Mouse (Mus musculus): ENCODE results near the gene Entpd3. TPM values are rescaled to one million over a fixed set of nuclear protein-coding genes. Genes with fewer than 3 reads are reported as not detected.

The Entpd3 gene
- polyA plus RNA-seq, 1 experiment from 2014 or later: not detected

DNA sequence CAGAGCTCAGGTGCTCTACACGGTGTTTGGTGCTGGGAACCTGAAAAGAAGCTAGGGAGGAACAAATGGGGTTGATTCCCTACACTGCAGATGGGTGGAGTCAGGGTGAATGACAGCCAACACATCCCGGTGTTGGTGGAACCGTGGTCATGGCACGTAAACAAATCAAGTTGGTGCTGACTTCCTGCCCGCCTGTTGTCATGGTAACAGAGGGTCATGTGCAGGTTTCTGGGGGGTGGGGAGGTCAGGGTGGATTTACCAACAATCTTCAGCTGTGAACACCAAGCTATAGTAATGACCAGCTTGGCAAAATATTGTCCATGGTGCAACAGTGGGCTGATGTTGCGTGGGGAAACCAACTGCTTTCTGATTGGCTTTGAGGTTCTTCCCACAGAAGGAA, 39.1 kb downstream of the Entpd3 start:
- Histone ChIP-seq H3K9ac (replicated peaks) (no peak overlapping the region), H3K27me3 (ENCODE audit: insufficient read depth, low read length) (no peaks in the 10 kb centered on the region), H3K4me2 (ENCODE audit: low read depth, low read length) (no peak overlapping the region), H3K9me3 (ENCODE audit: low read length) (no peaks in the 10 kb centered on the region), H3K4me3 (ENCODE audit: low read depth, low read length) (no peak overlapping the region), H3K4me1 (ENCODE audit: insufficient read depth) (peaks cover 20% of the 10 kb centered on the region), H3K36me3 (replicated peaks; ENCODE audit: insufficient read depth, low read length) (peaks cover 19% of the 10 kb centered on the region), H3K27ac (ENCODE audit: low read depth) (no peak overlapping the region)
- WGBS (ENCODE audit: insufficient replicate concordance): 39% methylated on average over 6 of the region's 6 CpGs
- ATAC-seq (no peak), DNase-seq (no peak)
- TF ChIP-seq CTCF (IDR thresholded peaks at IDR 0.05; ENCODE audit: low read depth) (no peak), EP300 (IDR thresholded peaks at IDR 0.05; ENCODE audit: low read depth) (no peak)

GRCm38 (mm10) chr9:120579808-120580207, 40.2 kb downstream of the Entpd3 start:
- DNase-seq (no peak), ATAC-seq (no peak)
- Histone ChIP-seq H3K36me3 (replicated peaks; ENCODE audit: insufficient read depth, low read length) (peaks cover 12% of the 10 kb centered on the region), H3K9ac (replicated peaks) (no peak overlapping the region), H3K27ac (ENCODE audit: low read depth) (no peak overlapping the region), H3K4me2 (ENCODE audit: low read depth, low read length) (no peak overlapping the region), H3K4me3 (ENCODE audit: low read depth, low read length) (no peak overlapping the region), H3K9me3 (ENCODE audit: low read length) (no peaks in the 10 kb centered on the region), H3K4me1 (ENCODE audit: insufficient read depth) (peaks cover 20% of the 10 kb centered on the region), H3K27me3 (ENCODE audit: insufficient read depth, low read length) (no peaks in the 10 kb centered on the region)
- TF ChIP-seq EP300 (IDR thresholded peaks at IDR 0.05; ENCODE audit: low read depth) (no peak), CTCF (IDR thresholded peaks at IDR 0.05; ENCODE audit: low read depth) (no peak)
- 73% methylated on average over 7 of the region's 7 CpGs for WGBS (ENCODE audit: insufficient replicate concordance)

DNA sequence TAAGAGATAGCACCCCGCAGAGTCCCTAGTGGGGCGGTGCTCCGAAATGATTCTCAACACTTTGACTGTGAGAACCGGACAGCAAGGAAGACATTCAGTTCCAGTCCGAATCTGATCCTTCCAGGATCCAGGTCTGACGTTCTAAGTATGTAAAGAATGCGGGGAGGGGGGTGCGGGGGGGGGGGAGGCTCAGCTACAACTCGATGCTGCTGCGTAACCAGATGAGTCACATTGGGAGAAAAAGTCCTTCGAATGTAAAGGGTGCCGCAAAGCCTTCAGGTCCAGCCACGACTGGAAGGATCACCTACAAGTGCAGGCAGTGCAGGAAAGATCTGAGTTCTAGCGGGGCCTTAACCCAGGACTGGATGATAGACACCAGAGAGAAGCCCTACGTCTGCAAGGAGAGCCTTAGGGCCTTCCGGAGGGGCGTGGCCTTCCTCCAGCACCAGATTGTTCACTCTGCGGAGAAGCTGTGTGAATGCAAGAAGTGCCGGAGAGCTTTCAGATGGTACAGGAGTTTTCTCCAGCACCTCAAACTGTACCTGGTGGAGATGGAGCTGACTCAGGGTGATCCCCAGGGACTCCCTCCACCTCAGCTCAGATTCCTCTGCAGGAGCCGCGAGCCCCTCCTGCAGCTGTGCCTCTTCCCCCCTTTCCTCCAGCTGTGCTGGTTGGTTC, 42.5 kb downstream of the Entpd3 start:
- Histone ChIP-seq H3K27ac (ENCODE audit: low read depth) (0 out of 2 replicates have a peak overlapping the region, but pooled peaks have one; percentile 5), H3K4me1 (ENCODE audit: insufficient read depth) (peaks cover 20% of the 10 kb centered on the region), H3K9ac (replicated peaks) (peak overlapping the region; percentile 7; the same call in 1 of the 2 replicates), H3K36me3 (replicated peaks; ENCODE audit: insufficient read depth, low read length) (no peaks in the 10 kb centered on the region), H3K4me3 (ENCODE audit: low read depth, low read length) (peak overlapping the region; percentile 29), H3K9me3 (ENCODE audit: low read length) (no peaks in the 10 kb centered on the region), H3K4me2 (ENCODE audit: low read depth, low read length) (peak overlapping the region; percentile 68), H3K27me3 (ENCODE audit: insufficient read depth, low read length) (no peaks in the 10 kb centered on the region)
- 21% methylated on average over 20 of the region's 21 CpGs for WGBS (ENCODE audit: insufficient replicate concordance)
- peak; percentile 48 for DNase-seq
- TF ChIP-seq EP300 (IDR thresholded peaks at IDR 0.05; ENCODE audit: low read depth) (no peak), CTCF (IDR thresholded peaks at IDR 0.05; ENCODE audit: low read depth) (no peak)
- ATAC-seq: peak; percentile 35; the same call in 1 of the 2 replicates

DNA sequence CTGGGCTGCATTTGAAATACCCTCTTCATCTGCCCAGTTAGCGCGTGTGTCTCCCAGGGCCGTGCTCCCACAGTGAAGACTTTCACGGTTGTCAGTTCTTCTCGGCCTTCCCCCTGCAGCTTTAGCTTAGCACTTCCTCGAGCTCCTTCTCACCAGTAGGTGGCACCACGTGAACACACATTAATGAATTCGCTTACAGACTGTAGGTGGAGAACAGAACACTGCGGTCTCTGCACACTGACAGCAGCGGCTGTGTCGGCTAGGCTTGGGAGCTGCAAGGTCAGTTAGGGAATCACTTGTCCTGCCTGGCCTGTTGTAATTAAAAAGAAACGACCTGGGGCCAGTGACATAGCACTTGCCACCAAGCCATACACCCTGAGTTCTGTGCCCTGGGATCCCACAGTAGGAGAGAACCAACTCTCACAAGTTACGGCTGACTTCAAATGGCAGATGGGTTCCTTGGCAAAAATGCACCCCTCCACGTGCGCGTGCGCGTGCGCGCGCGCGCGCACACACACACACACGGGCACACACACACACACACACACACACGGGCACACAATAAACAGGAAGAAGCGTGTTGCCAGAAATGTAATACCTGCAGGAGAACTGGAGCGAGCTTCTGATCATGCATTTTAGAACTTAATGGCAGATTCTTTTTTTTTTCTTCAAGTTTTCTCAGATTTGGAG, 43.1 kb downstream of the Entpd3 start:
- ATAC-seq (peak; percentile 85), DNase-seq (peak; percentile 85)
- Histone ChIP-seq H3K9ac (replicated peaks) (peak overlapping the region; percentile 7; the same call in 1 of the 2 replicates), H3K36me3 (replicated peaks; ENCODE audit: insufficient read depth, low read length) (no peaks in the 10 kb centered on the region), H3K27ac (ENCODE audit: low read depth) (0 out of 2 replicates have a peak overlapping the region, but pooled peaks have one; percentile 5), H3K4me2 (ENCODE audit: low read depth, low read length) (peak overlapping the region; percentile 68), H3K4me3 (ENCODE audit: low read depth, low read length) (peak overlapping the region; percentile 29), H3K9me3 (ENCODE audit: low read length) (no peaks in the 10 kb centered on the region), H3K4me1 (ENCODE audit: insufficient read depth) (peaks cover 17% of the 10 kb centered on the region), H3K27me3 (ENCODE audit: insufficient read depth, low read length) (no peaks in the 10 kb centered on the region)
- WGBS (ENCODE audit: insufficient replicate concordance): 5% methylated on average over 28 of the region's 28 CpGs
- peak; percentile 95 for TF ChIP-seq CTCF (IDR thresholded peaks at IDR 0.05; ENCODE audit: low read depth)
- no peak for TF ChIP-seq EP300 (IDR thresholded peaks at IDR 0.05; ENCODE audit: low read depth)

DNA sequence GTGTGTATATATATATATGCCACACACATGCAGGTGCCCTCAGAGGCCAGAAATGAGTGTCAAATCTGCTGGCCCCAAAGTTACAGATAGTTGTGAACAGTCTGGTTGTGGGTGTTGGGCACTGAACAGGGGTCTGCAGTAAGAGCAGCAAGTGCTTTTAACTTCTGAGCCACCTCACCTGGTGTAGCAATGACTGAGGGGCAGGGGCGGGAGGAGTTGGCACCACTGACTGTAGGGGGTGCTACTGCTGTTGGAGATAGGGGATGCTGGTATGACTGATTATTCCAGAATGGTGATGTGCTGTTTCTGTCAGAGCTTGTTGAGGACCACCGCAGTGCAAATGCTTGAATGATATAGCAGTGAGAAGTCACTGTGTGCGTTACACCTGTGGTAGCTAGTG, 43.7 kb downstream of the Entpd3 start:
- DNase-seq (no peak), ATAC-seq (no peak)
- Histone ChIP-seq H3K9ac (replicated peaks) (peak overlapping the region; percentile 7; the same call in 1 of the 2 replicates), H3K4me2 (ENCODE audit: low read depth, low read length) (peak overlapping the region; percentile 68), H3K9me3 (ENCODE audit: low read length) (no peaks in the 10 kb centered on the region), H3K27me3 (ENCODE audit: insufficient read depth, low read length) (no peaks in the 10 kb centered on the region), H3K27ac (ENCODE audit: low read depth) (no peak overlapping the region), H3K4me3 (ENCODE audit: low read depth, low read length) (no peak overlapping the region), H3K36me3 (replicated peaks; ENCODE audit: insufficient read depth, low read length) (no peaks in the 10 kb centered on the region), H3K4me1 (ENCODE audit: insufficient read depth) (peaks cover 12% of the 10 kb centered on the region)
- TF ChIP-seq CTCF (IDR thresholded peaks at IDR 0.05; ENCODE audit: low read depth) (no peak), EP300 (IDR thresholded peaks at IDR 0.05; ENCODE audit: low read depth) (no peak)
- 57% methylated on average over 3 of the region's 3 CpGs for WGBS (ENCODE audit: insufficient replicate concordance)

DNA sequence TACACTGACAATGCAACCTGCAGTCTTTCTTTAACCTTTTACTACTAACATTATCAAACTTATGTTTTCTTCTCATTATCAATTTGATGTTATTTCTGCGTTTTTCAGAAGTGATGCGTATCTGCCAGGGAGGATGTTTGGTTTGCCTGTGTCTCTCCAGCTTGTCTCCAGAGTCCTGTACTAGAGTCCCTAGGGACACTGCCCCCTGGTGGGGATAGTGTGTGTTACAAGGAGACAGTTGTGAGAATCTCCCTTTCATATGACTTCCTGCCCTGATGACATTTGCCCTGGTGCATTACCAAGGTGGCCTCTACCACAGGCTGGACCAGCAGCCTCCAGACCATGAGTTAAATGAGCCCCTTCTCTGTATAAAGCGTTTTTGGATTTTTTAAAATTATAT, 46.9 kb downstream of the Entpd3 start:
- H3K27me3 ChIP-seq (ENCODE audit: insufficient read depth, low read length): no peaks in the 10 kb centered on the region
- H3K4me2 ChIP-seq (ENCODE audit: low read depth, low read length): no peak overlapping the region
- H3K9ac ChIP-seq (replicated peaks): no peak overlapping the region
- 0 out of 2 replicates have a peak, but pooled peaks have one; percentile 20 for ATAC-seq
- no peak overlapping the region for H3K4me3 ChIP-seq (ENCODE audit: low read depth, low read length)
- no peaks in the 10 kb centered on the region for H3K36me3 ChIP-seq (replicated peaks; ENCODE audit: insufficient read depth, low read length)
- peak; percentile 89 for DNase-seq
- H3K4me1 ChIP-seq (ENCODE audit: insufficient read depth): peaks cover 8% of the 10 kb centered on the region
- WGBS (ENCODE audit: insufficient replicate concordance): 10% methylated on average over 3 of the region's 3 CpGs
- TF ChIP-seq CTCF (IDR thresholded peaks at IDR 0.05; ENCODE audit: low read depth) (peak; percentile 92), EP300 (IDR thresholded peaks at IDR 0.05; ENCODE audit: low read depth) (no peak)
- H3K9me3 ChIP-seq (ENCODE audit: low read length): no peaks in the 10 kb centered on the region
- H3K27ac ChIP-seq (ENCODE audit: low read depth): no peak overlapping the region

Measured in liver, postnatal 0 days (tissue).